In the genomic region with DNA sequence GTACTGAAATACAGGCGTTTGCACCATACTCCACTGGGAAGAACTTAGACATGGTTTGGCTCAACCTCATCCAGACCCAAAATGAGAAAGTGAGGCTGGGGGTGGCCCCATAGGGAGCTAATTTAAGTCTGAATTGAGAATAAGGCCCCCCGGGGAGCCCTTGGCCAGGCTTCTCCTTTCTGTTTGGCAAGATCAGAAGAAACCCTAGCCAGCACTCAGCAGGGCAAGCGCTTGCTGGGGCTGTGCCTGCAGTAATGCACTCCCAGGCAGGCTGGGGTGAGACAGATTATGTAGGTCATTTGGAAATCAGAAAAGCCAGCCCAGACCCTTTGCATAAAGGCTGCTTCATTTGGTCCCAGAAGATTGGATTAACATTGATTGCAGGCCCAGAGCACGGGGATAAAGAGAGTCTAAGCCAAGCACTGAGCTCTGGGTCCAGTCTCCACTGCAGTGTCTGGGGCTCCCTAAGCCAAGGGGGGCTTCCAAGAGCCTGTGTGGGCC, we compare ENCODE assay signal across 9 mouse cellular contexts. TPM values are rescaled to one million over a fixed set of nuclear protein-coding genes. Genes with fewer than 3 reads are reported as not detected.
DNase-seq lines count a peak whose midpoint lies in the region; ATAC-seq lines count a peak whose summit lies in the region.
"Had no signal": no experiment of that assay in that cellular context is flagged by ENCODE, and none has a peak within 500 bp of the region (broad histone marks: within the 10 kb centered on the region; RNA-seq: fewer than 3 reads in every experiment).

No protein-coding gene starts in this region.

- H3K4me2 ChIP-seq in forebrain, embryonic 16.5 days (ENCODE audit: low read length) = no peak overlapping the region; the same call in 1 of the 2 replicates
- H3K4me2 ChIP-seq in hindbrain, embryonic 14.5 days (replicated peaks) = no peak overlapping the region

- ATAC-seq in cerebellum, adult (ENCODE audit: insufficient number of reproducible peaks, low FRiP score, low TSS enrichment) = peak; percentile 64
- peak; percentile 90 for ATAC-seq in forebrain, embryonic 16.5 days
- ATAC-seq in hindbrain, embryonic 14.5 days (ENCODE audit: low FRiP score) = peak; percentile 85

- no peaks in the 10 kb centered on the region for H3K36me3 ChIP-seq in heart, embryonic 10.5 days
- no peaks in the 10 kb centered on the region for H3K36me3 ChIP-seq in forebrain, embryonic 16.5 days (ENCODE audit: control insufficient read depth, insufficient read depth)
- H3K36me3 ChIP-seq in hindbrain, embryonic 14.5 days (replicated peaks; ENCODE audit: control insufficient read depth, insufficient read depth) = no peaks in the 10 kb centered on the region

- H3K9me3 ChIP-seq in heart, embryonic 10.5 days = no peaks in the 10 kb centered on the region
- H3K9me3 ChIP-seq in forebrain, embryonic 16.5 days (ENCODE audit: control insufficient read depth, low read length) = no peaks in the 10 kb centered on the region
- H3K9me3 ChIP-seq in hindbrain, embryonic 14.5 days (ENCODE audit: control insufficient read depth, low read length) = no peaks in the 10 kb centered on the region

- no peak overlapping the region for H3K9ac ChIP-seq in forebrain, embryonic 16.5 days (replicated peaks; ENCODE audit: low read depth, low read length)
- 0 out of 2 replicates have a peak overlapping the region, but pooled peaks have one; percentile 18 for H3K9ac ChIP-seq in hindbrain, embryonic 14.5 days
- H3K9ac ChIP-seq: liver, embryonic 14.5 days had no signal

- DNase-seq in heart, adult 18-20 months = peak; percentile 44 to 56
- no peak for DNase-seq in heart, embryonic 10.5 days (ENCODE audit: low spot score)
- DNase-seq in hindbrain, embryonic 14.5 days (ENCODE audit: low spot score) = peak; percentile 64
- DNase-seq in lung, postnatal 4 days = peak; percentile 11 to 50
- DNase-seq in spleen, adult 18-20 months = no peak
- no peak for DNase-seq in thymus, postnatal 25 days

- H3K4me3 ChIP-seq in heart, embryonic 10.5 days = no peak overlapping the region
- no peak overlapping the region for H3K4me3 ChIP-seq in forebrain, embryonic 16.5 days (replicated peaks; ENCODE audit: low read length)
- no peak overlapping the region for H3K4me3 ChIP-seq in hindbrain, embryonic 14.5 days (replicated peaks; ENCODE audit: low read length)

- WGBS in heart, embryonic 10.5 days = 19% methylated on average over 4 of the region's 4 CpGs
- 4% methylated on average over 4 of the region's 4 CpGs for WGBS in forebrain, embryonic 16.5 days
- WGBS in hindbrain, embryonic 14.5 days = 10% methylated on average over 4 of the region's 4 CpGs

- H3K27ac ChIP-seq in heart, embryonic 10.5 days = no peak overlapping the region
- H3K27ac ChIP-seq in forebrain, embryonic 16.5 days (ENCODE audit: low read length) = peak overlapping the region; percentile 48; the same call in 1 of the 2 replicates
- H3K27ac ChIP-seq in hindbrain, embryonic 14.5 days = no peak overlapping the region
- H3K27ac ChIP-seq: liver, embryonic 14.5 days had no signal

- peaks cover 16% of the 10 kb centered on the region for H3K4me1 ChIP-seq in heart, embryonic 10.5 days
- H3K4me1 ChIP-seq in forebrain, embryonic 16.5 days (replicated peaks; ENCODE audit: control insufficient read depth, insufficient read depth, low read length) = peaks cover 46% of the 10 kb centered on the region
- peaks cover 35% of the 10 kb centered on the region for H3K4me1 ChIP-seq in hindbrain, embryonic 14.5 days (replicated peaks; ENCODE audit: control insufficient read depth, insufficient read depth, low read length)

- peaks cover 34% of the 10 kb centered on the region; the same call in 1 of the 2 replicates for H3K27me3 ChIP-seq in heart, embryonic 10.5 days (ENCODE audit: insufficient read depth, poor library complexity, severe bottlenecking)
- H3K27me3 ChIP-seq in forebrain, embryonic 16.5 days (replicated peaks; ENCODE audit: control insufficient read depth, insufficient read depth, low read length) = no peaks in the 10 kb centered on the region
- H3K27me3 ChIP-seq in hindbrain, embryonic 14.5 days (ENCODE audit: control insufficient read depth, insufficient read depth, low read length) = no peaks in the 10 kb centered on the region

RNA-seq across cellular contexts. Expression of a gene that starts 44.6 kb away (rescaled TPM):
- total RNA-seq in heart, adult 18-20 months (2021) = 1 to 10 TPM; 7.2 to 8.0 TPM
- polyA plus RNA-seq in heart, embryonic 10.5 days (2016; fragmentation: Nextera tagmentation; extraction: Ambion mirVana) = 16.6 and 20.7 TPM in 2 replicates
- 12.8 and 13.3 TPM in 2 replicates for polyA plus RNA-seq in forebrain, embryonic 16.5 days (2015; fragmentation: Nextera tagmentation; extraction: Ambion mirVana)
- polyA plus RNA-seq in hindbrain, embryonic 14.5 days (2014; fragmentation: Nextera tagmentation; extraction: Ambion mirVana) = 8.8 and 9.8 TPM in 2 replicates

Comparison
In these comparisons a context has a peak if more than half of its experiments do, and no peak if none do; other contexts are left out.
1. DNase-seq: peak in heart, adult 18-20 months (2 of 2), hindbrain, embryonic 14.5 days (single experiment) and lung, postnatal 4 days (2 of 2); none in heart, embryonic 10.5 days (single experiment), spleen, adult 18-20 months (0 of 2) and thymus, postnatal 25 days (single experiment).
2. Peak in every context shown above with its lines, with median percentiles within 50 percentile points of each other: ATAC-seq.